Mouse (Mus musculus) stomach, adult 2 months (tissue): ENCODE results near the gene H2-DMb2. TPM values are rescaled to one million over a fixed set of nuclear protein-coding genes. Genes with fewer than 3 reads are reported as not detected.

Experiments used
- polyA plus RNA-seq: library from polyadenylated mRNA; depleted of rRNA; stranded (reverse); fragments of >200 nt; gene quantifications from 2 replicates; pipeline ENCODE4 v1.2.3, GENCODE M21; 2012; rRNA removed

H2-DMb2 gene
- polyA plus RNA-seq, result 1.7 and 3.5 TPM in 2 replicates

GRCm38 (mm10) chr17:34143033-34143432 is at the start of gene H2-DMb2:
Gene H2-DMb2 (plus strand): TSS chr17:34143307.

GRCm38 (mm10) chr17:34119249-34120179 is 23.6 kb upstream of the H2-DMb2 start, which contains the start of gene H2-DMa:
Gene H2-DMa (plus strand): TSS chr17:34119541.

GRCm38 (mm10) chr17:34122188-34122984 is 20.7 kb upstream of the H2-DMb2 start, which contains the start of gene Brd2:
Gene Brd2 (minus strand): TSS chr17:34122634.

GRCm38 (mm10) chr17:34152923-34153322 is 9.8 kb downstream of the H2-DMb2 start, which contains the start of gene H2-DMb1:
Gene H2-DMb1 (plus strand): TSS chr17:34153072.

GRCm38 (mm10) chr17:34187261-34187916 is 44.3 kb downstream of the H2-DMb2 start, which contains the start of the genes Tap1 and Psmb9:
Gene Tap1 (plus strand): TSS chr17:34187553.
Gene Psmb9 (minus strand): TSS chr17:34187764.

GRCm38 (mm10) chr17:34196941-34197894 is 54.1 kb downstream of the H2-DMb2 start, which contains the start of gene Psmb8:
Gene Psmb8 (plus strand): TSS chr17:34197721.

Other genes with a start within 250 kb of the H2-DMb2 start
- 0.18 and 0.26 TPM in 2 replicates for gene Platr17, start 238.2 kb upstream of the H2-DMb2 start, polyA plus RNA-seq
- 25.6 and 26.2 TPM in 2 replicates for gene Daxx, start 233.9 kb upstream of the H2-DMb2 start, polyA plus RNA-seq
- 92.0 and 99.2 TPM in 2 replicates for gene Tapbp, start 227.4 kb upstream of the H2-DMb2 start, polyA plus RNA-seq
- 45.0 and 64.9 TPM in 2 replicates for gene Zbtb22, start 227.4 kb upstream of the H2-DMb2 start, polyA plus RNA-seq
- 89.5 and 105 TPM in 2 replicates for gene Rgl2, start 213.8 kb upstream of the H2-DMb2 start, polyA plus RNA-seq
- gene Pfdn6, start 203.0 kb upstream of the H2-DMb2 start, polyA plus RNA-seq, result 5.2 and 6.8 TPM in 2 replicates
- gene Wdr46, start 202.6 kb upstream of the H2-DMb2 start, polyA plus RNA-seq, result 8.8 and 11.1 TPM in 2 replicates
- 16.9 and 20.2 TPM in 2 replicates for gene B3galt4, start 191.8 kb upstream of the H2-DMb2 start, polyA plus RNA-seq
- gene Vps52, start 187.5 kb upstream of the H2-DMb2 start, polyA plus RNA-seq, result 30.6 and 32.9 TPM in 2 replicates
- 111 and 142 TPM in 2 replicates for gene Rps18, start 187.3 kb upstream of the H2-DMb2 start, polyA plus RNA-seq
- gene H2-K1, start 143.0 kb upstream of the H2-DMb2 start, polyA plus RNA-seq, result 1,329 and 1,533 TPM in 2 replicates
- gene Ring1, start 118.6 kb upstream of the H2-DMb2 start, polyA plus RNA-seq, result 16.2 and 20.2 TPM in 2 replicates
- 42.2 and 91.2 TPM in 2 replicates for gene H2-Ke6, start 115.2 kb upstream of the H2-DMb2 start, polyA plus RNA-seq
- gene Slc39a7, start 111.6 kb upstream of the H2-DMb2 start, polyA plus RNA-seq, result 101 and 145 TPM in 2 replicates
- gene Rxrb, start 111.5 kb upstream of the H2-DMb2 start, polyA plus RNA-seq, result 41.3 and 55.6 TPM in 2 replicates
- 1.1 and 2.3 TPM in 2 replicates for gene Col11a2, start 103.9 kb upstream of the H2-DMb2 start, polyA plus RNA-seq
- 0.70 and 4.2 TPM in 2 replicates for gene H2-Oa, start 51.0 kb upstream of the H2-DMb2 start, polyA plus RNA-seq
- gene H2-DMa, start 23.8 kb upstream of the H2-DMb2 start, polyA plus RNA-seq, result 11.1 and 18.4 TPM in 2 replicates
- 49.0 and 51.3 TPM in 2 replicates for gene Brd2, start 20.7 kb upstream of the H2-DMb2 start, polyA plus RNA-seq
- 15.8 and 34.6 TPM in 2 replicates for gene H2-DMb1, start 9.8 kb downstream of the H2-DMb2 start, polyA plus RNA-seq
- gene Tap1, start 44.2 kb downstream of the H2-DMb2 start, polyA plus RNA-seq, result 9.8 and 12.1 TPM in 2 replicates
- 13.9 and 19.6 TPM in 2 replicates for gene Psmb9, start 44.5 kb downstream of the H2-DMb2 start, polyA plus RNA-seq
- gene Psmb8, start 54.4 kb downstream of the H2-DMb2 start, polyA plus RNA-seq, result 12.2 and 14.1 TPM in 2 replicates
- gene Tap2, start 60.2 kb downstream of the H2-DMb2 start, polyA plus RNA-seq, result 13.4 and 13.7 TPM in 2 replicates
- gene H2-Ob, start 95.6 kb downstream of the H2-DMb2 start, polyA plus RNA-seq, result 0.40 and 0.88 TPM in 2 replicates
- 153 and 391 TPM in 2 replicates for gene H2-Ab1, start 114.4 kb downstream of the H2-DMb2 start, polyA plus RNA-seq
- gene H2-Aa, start 144.5 kb downstream of the H2-DMb2 start, polyA plus RNA-seq, result 56.6 and 93.6 TPM in 2 replicates
- gene H2-Eb1, start 162.6 kb downstream of the H2-DMb2 start, polyA plus RNA-seq, result 28.3 and 43.9 TPM in 2 replicates
- not detected in 2 replicates for gene H2-Eb2, start 182.4 kb downstream of the H2-DMb2 start, polyA plus RNA-seq
- 0.03 and 0.19 TPM in 2 replicates for gene Btnl2, start 211.5 kb downstream of the H2-DMb2 start, polyA plus RNA-seq
- gene Btnl1, start 233.8 kb downstream of the H2-DMb2 start, polyA plus RNA-seq, result 0.12 TPM in 1 of 2 replicates, not detected in the other